Mouse (Mus musculus): Measurements from ENCODE around the gene Parp11.

GRCm38 (mm10) chr6:127524442-127524841, 77.8 kb downstream of the Parp11 start:
- TF ChIP-seq GATA1 (IDR thresholded peaks at IDR 0.05; ENCODE audit: low read length) (no peak), TAL1 (IDR thresholded peaks at IDR 0.05; ENCODE audit: low read length) (no peak)
